Mouse (Mus musculus): ENCODE data around the gene Ccdc158.

Gene Ccdc158

DNA sequence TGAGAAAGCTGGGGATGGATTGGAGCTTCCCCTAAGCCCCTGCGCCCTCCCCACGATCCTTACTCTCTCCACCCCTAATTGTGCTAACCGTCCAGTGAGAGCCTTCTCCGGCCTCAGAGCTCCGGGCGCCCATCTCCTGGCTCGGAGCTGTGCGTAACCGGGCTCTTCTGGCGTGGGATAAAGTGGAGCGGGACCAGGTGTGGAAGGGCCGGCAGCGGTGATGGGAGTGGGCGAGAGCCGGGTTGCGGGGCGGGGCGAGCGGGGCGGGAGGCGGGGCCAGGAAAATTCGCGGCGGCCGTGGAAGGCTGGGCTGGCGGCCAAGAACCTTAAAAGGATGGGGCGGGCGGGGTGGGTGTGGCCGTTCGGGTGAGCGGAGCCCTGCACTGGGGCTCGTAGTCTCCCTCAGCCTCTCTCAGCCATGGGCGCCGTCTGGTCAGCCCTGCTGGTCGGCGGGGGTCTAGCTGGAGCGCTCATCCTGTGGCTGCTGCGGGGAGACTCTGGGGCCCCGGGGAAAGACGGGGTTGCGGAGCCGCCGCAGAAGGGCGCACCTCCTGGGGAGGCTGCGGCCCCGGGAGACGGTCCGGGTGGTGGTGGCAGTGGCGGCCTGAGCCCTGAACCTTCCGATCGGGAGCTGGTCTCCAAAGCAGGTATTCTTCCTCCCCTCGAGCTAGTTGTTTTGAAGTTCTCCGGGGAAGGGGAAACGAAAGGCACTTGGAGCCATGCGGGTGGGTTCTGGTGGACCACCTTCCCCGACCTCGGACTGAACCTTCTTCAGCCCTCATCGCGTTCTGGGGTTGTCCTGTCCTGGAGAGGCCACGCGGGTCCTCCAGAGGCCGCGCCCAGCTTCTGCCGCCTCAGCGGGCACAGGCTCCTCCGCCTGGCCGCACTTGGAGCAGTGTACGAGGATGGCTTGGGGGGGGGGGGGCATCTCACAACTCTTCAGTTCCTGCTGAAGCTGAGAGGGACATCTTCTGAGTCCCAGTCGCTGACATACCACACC, 72.1 kb downstream of the Ccdc158 start, which contains the start of gene Stbd1:
TSS of gene Stbd1 (plus strand) at position 351 of the 1,000 bp plus-strand sequence.
- peak; percentile 11 for DNase-seq (ENCODE audit: low spot score)

DNA sequence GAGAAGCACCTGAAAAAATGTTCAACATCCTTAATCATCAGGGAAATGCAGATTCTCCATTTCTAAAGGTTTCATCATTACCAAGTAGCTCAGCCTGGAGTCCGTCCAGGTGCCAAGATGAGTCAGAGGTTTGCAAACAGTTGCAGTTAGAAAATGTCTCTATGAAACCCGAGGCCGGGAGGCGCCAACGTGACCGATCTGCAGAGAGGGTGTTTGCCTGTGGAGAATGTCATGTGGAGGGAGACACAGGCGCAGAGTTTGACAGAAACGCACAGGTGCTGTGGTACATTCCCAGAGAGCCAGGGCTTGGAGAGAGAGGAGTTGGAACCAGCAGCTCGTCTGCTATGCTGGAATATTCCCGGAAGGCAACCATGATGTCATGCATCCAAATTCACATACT, 76.0 kb downstream of the Ccdc158 start:
- peak; percentile 36 for DNase-seq (ENCODE audit: low spot score)

DNA sequence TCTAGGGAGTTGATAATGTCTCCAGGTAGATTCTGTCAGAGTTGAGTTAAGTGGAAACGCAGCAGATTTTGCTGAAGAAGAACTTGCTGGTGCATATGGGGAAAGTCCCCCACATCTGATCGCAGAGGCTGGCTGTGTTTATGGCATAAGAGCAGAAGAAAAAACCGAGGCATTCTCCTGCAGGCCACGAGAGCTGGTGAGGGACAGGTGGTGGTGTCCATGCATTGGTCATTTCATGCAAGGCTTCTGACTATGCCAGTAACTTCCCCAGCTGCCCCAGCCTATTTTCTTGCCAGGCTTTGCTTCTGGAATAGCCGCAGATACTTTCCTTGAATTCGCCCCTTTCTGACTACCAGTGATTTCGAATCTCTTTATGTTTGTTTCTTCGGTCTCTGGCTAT, 78.2 kb downstream of the Ccdc158 start:
- no peak for DNase-seq (ENCODE audit: low spot score)

DNA sequence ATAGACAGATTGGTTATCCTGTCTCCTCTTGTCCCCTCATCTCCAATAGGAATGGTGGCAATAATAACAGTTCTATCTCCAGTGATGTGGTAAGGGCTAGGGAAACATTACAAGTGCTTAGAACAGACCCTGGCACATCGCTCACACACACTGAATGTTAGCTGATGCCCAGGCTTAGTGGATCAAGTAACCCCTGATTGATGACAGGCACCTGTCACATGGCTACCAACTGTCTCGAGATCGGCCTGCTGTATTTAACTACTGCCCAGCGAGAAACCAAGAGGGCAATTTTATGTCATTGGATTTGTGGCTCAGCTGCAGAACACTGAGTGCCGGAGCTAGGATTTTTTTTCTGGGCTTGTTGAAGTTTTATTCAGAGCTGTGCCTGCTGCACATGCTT, 80.0 kb downstream of the Ccdc158 start:
- no peak for DNase-seq (ENCODE audit: low spot score)

DNA sequence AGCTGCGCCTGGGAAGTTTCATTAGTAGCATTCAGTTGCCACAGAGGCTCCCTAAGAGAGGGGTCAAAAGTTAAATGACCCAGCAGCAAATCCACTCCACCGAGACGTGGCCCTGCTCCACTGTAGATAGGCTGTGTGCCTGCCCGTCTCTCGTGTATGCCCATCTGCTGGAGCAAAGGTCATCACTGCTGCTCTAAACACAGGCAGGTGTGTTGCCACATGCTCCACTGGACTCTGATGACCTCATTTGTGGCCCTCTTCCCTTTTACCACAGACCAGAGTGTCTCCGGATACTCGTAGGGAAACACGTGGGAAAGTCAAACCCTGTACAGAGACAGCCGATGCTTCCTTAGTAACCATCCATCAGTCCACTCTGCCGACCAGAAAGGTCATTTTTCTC, 89.1 kb downstream of the Ccdc158 start:
- no peak for DNase-seq (ENCODE audit: low spot score)

DNA sequence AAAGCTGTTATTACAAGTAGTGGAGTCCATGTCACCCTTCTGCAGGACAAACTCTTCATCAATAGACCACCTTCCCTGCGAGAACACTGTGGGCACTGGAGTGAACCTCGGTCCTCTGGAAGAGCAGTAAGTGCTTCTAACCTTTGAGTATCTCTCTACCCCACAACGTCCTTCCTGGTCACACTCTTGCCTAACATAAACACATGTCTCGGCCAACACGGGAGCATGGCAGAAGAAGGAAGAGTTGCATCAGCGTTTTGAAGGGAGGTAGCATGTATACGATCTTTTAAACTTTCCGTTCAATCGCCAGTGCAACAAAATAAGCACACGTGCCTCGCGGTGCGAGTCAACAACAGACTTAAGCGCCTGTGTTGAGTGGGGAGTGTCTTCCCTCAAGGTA, 95.5 kb downstream of the Ccdc158 start:
- no peak for DNase-seq (ENCODE audit: low spot score)

DNA sequence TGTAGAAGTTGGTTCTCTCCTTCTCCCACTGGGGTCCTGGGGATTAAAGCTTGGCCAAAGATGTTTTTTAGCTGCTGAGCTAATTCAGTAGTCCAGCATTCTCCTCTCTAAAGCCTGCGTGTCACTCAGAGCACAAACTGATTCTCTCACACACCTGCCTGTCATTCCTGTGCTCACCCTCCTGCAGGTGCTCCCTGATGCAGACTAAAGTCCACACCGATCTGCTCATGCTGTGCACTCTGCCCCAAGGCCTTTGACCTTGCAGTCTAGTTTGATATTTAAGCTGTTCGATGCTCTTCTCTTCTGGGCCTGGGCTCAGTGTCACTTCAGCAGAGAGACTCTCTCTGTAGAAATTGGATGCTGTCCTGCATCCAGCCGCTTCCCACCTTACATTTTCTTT, 103.8 kb downstream of the Ccdc158 start:
- no peak for DNase-seq (ENCODE audit: low spot score)

DNA sequence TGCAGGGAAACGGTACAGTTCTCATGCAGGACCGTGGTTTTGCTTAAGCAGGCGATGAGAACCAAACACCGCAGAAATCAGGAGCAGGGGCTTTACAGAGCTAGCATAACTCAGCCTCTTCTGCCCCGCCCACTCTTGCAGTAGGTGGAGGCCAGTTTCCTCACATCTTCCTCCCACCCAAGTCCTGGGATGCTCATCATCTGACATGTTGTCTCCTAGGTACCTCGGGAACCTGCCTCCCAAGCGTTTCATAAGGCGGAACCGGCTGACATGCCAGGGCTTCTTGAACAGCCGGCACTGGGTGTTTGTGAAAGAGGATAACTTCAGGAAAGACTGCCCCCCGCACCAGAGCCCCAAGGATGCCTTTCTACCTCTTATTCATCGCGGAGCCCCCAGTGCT, 113.1 kb downstream of the Ccdc158 start:
- DNase-seq (ENCODE audit: low spot score), result no peak

DNA sequence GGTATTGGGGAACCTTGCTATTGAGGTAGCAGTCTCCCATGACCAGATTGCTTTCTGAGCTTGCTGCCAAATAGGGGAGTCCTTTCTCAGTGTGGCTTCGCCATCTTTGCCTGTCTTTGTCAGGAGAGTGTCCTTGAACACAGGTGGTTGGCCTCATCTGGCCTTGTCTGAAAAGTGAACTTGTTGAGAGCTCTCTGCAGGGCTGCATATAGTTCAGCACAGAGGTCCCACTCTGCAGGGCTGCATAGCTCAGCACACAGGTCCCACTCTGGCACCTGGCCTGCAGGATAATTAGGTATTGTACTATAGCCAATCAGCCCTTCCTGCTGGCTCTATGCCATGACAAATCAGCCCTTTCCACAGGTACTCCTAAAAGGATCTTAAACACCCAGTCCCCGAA, 114.9 kb downstream of the Ccdc158 start:
- DNase-seq (ENCODE audit: low spot score), result no peak

Measured in layer of hippocampus, adult 11-12 months (tissue).